ENCODE assay signal across 43 mouse cellular contexts in the genomic region with DNA sequence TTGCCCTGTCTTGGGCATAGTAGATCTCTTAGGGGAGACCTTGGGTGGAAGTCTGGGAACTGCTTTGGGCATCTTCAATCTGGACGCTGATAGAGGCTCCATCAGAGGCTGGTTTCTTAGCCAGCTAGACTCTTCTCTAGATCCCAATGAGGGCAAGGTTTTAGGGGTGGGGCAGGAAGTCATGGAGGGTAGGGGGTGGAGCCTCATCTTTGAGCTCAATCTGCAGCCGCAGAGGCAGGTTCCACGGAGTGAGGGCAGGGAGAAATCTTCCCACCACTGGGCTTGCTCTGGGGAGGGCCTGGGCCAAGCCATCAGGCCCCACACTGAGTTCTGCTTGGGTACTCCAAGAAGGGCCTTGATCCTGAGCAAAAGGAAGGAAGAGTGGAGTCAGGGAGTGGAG. TPM values are rescaled to one million over a fixed set of nuclear protein-coding genes. Genes with fewer than 3 reads are reported as not detected.
DNase-seq lines count a peak whose midpoint lies in the region; ATAC-seq and TF ChIP-seq lines count a peak whose summit lies in the region.
"Had no signal": no experiment of that assay in that cellular context is flagged by ENCODE, and none has a peak within 500 bp of the region (broad histone marks: within the 10 kb centered on the region; RNA-seq: fewer than 3 reads in every experiment).

No protein-coding gene starts in this region.

- H3K4me3 ChIP-seq in thymus, adult 2 months (ENCODE audit: control insufficient read depth, insufficient read depth, low read length) = no peak overlapping the region
- no peak overlapping the region for H3K4me3 ChIP-seq in embryonic facial prominence, embryonic 10.5 days
- H3K4me3 ChIP-seq in hindbrain, embryonic 14.5 days (replicated peaks; ENCODE audit: low read length) = no peak overlapping the region
- H3K4me3 ChIP-seq: embryonic facial prominence, embryonic 12.5 days; heart, embryonic 13.5 days; hindbrain, embryonic 15.5 days; kidney, embryonic 15.5 days; layer of hippocampus, adult 2 months; limb, embryonic 15.5 days; liver, embryonic 13.5 days; megakaryocyte, embryonic 14.5 days; midbrain, embryonic 12.5 days; myocyte; neural tube, embryonic 13.5 days had no signal

- no peak overlapping the region for H3K27ac ChIP-seq in thymus, adult 2 months (ENCODE audit: control insufficient read depth, insufficient read depth, low read length)
- peak overlapping the region; percentile 32; the same call in 1 of the 2 replicates for H3K27ac ChIP-seq in embryonic facial prominence, embryonic 10.5 days (replicated peaks)
- no peak overlapping the region for H3K27ac ChIP-seq in hindbrain, embryonic 14.5 days
- H3K27ac ChIP-seq: embryonic facial prominence, embryonic 12.5 days; heart, embryonic 13.5 days; hindbrain, embryonic 15.5 days; kidney, embryonic 15.5 days; layer of hippocampus, adult 2 months; limb, embryonic 15.5 days; liver, embryonic 13.5 days; midbrain, embryonic 12.5 days; neural tube, embryonic 13.5 days; stomach, postnatal 0 days had no signal

- WGBS in thymus, adult 2 months = 22% methylated on average over 3 of the region's 3 CpGs
- WGBS in embryonic facial prominence, embryonic 10.5 days = 69% methylated on average over 3 of the region's 3 CpGs
- 81% methylated on average over 3 of the region's 3 CpGs for WGBS in hindbrain, embryonic 14.5 days

- no peak for ATAC-seq in hindbrain, embryonic 14.5 days (ENCODE audit: low FRiP score)
- ATAC-seq: activated CD4-positive, CD25-positive, alpha-beta regulatory T cell, adult 4 months; forebrain, embryonic 16.5 days; lung, postnatal 0 days; Patski had no signal

- no peaks in the 10 kb centered on the region for H3K9me3 ChIP-seq in embryonic facial prominence, embryonic 10.5 days
- no peaks in the 10 kb centered on the region for H3K9me3 ChIP-seq in hindbrain, embryonic 14.5 days (ENCODE audit: control insufficient read depth, low read length)
- H3K9me3 ChIP-seq: embryonic facial prominence, embryonic 12.5 days; heart, embryonic 13.5 days; hindbrain, embryonic 15.5 days; kidney, embryonic 15.5 days; limb, embryonic 15.5 days; liver, embryonic 13.5 days; midbrain, embryonic 12.5 days; neural tube, embryonic 13.5 days had no signal

- TF ChIP-seq CTCF in thymus, adult 2 months (IDR thresholded peaks at IDR 0.05; ENCODE audit: borderline replicate concordance, control insufficient read depth, extremely low read depth, insufficient read depth, low read length, poor library complexity) = no peak

- H3K27me3 ChIP-seq in thymus, adult 2 months (ENCODE audit: control insufficient read depth, insufficient read depth, low read length) = no peaks in the 10 kb centered on the region
- peaks cover 27% of the 10 kb centered on the region for H3K27me3 ChIP-seq in embryonic facial prominence, embryonic 10.5 days (replicated peaks; ENCODE audit: low read depth, poor library complexity, severe bottlenecking)
- peaks cover 27% of the 10 kb centered on the region for H3K27me3 ChIP-seq in hindbrain, embryonic 14.5 days (ENCODE audit: control insufficient read depth, insufficient read depth, low read length)
- H3K27me3 ChIP-seq: embryonic facial prominence, embryonic 12.5 days; heart, embryonic 13.5 days; limb, embryonic 15.5 days; Patski had no signal

- peak; percentile 41 for DNase-seq in thymus, adult 2 months
- DNase-seq in thymus, adult 18-20 months = no peak
- no peak for DNase-seq in embryonic facial prominence, embryonic 10.5 days (ENCODE audit: low spot score)
- peak; percentile 29 to 32 for DNase-seq in thymus, postnatal 10 days (ENCODE audit: low spot score in 2 of 2)
- no peak for DNase-seq in gastrocnemius, adult 8-10 months (ENCODE audit: low spot score in 2 of 2)
- DNase-seq in hindbrain, embryonic 14.5 days (ENCODE audit: low spot score) = no peak
- DNase-seq in gastrocnemius, postnatal 36 days = no peak
- DNase-seq: adrenal gland, adult 2 months; cerebellum, adult 8-10 months; cerebellum, postnatal 36 days; gastrocnemius, postnatal 14 days; heart, adult 11 months; heart, postnatal 10 days; kidney, adult 18-20 months; kidney, postnatal 25 days; left cerebral cortex, postnatal 4 days; liver, embryonic 13.5 days; lung, adult 18-20 months; lung, postnatal 4 days; right cerebral cortex, postnatal 4 days had no signal

- intact Hi-C loops in gastrocnemius, postnatal 36 days (cut with DNase I) = no loop called here

- H3K4me1 ChIP-seq in thymus, adult 2 months (replicated peaks; ENCODE audit: control insufficient read depth, insufficient read depth, low read length) = peaks cover 31% of the 10 kb centered on the region
- H3K4me1 ChIP-seq in embryonic facial prominence, embryonic 10.5 days = peaks cover 46% of the 10 kb centered on the region
- peaks cover 4% of the 10 kb centered on the region; the same call in 1 of the 2 replicates for H3K4me1 ChIP-seq in hindbrain, embryonic 14.5 days (replicated peaks; ENCODE audit: control insufficient read depth, insufficient read depth, low read length)

- TF ChIP-seq POLR2A in thymus, adult 2 months (IDR thresholded peaks at IDR 0.05; ENCODE audit: control insufficient read depth, extremely low read depth, insufficient read depth, low read length, poor library complexity) = no peak

- H3K4me2 ChIP-seq in hindbrain, embryonic 14.5 days (replicated peaks) = no peak overlapping the region
- H3K4me2 ChIP-seq: embryonic facial prominence, embryonic 12.5 days; heart, embryonic 13.5 days; hindbrain, embryonic 15.5 days; kidney, embryonic 15.5 days; limb, embryonic 15.5 days; liver, embryonic 13.5 days; midbrain, embryonic 12.5 days; neural tube, embryonic 13.5 days had no signal

- no peak overlapping the region for H3K9ac ChIP-seq in hindbrain, embryonic 14.5 days
- H3K9ac ChIP-seq: embryonic facial prominence, embryonic 12.5 days; heart, embryonic 13.5 days; hindbrain, embryonic 15.5 days; kidney, embryonic 15.5 days; limb, embryonic 15.5 days; liver, embryonic 13.5 days; midbrain, embryonic 12.5 days; neural tube, embryonic 13.5 days had no signal

- H3K36me3 ChIP-seq in thymus, adult 2 months (ENCODE audit: control insufficient read depth, insufficient read depth, low read length) = no peaks in the 10 kb centered on the region
- H3K36me3 ChIP-seq in embryonic facial prominence, embryonic 10.5 days (replicated peaks) = no peaks in the 10 kb centered on the region
- H3K36me3 ChIP-seq in hindbrain, embryonic 14.5 days (replicated peaks; ENCODE audit: control insufficient read depth, insufficient read depth) = no peaks in the 10 kb centered on the region
- H3K36me3 ChIP-seq: embryonic facial prominence, embryonic 12.5 days; heart, embryonic 13.5 days; hindbrain, embryonic 15.5 days; kidney, embryonic 15.5 days; limb, embryonic 15.5 days; liver, embryonic 13.5 days; midbrain, embryonic 12.5 days; neural tube, embryonic 13.5 days had no signal

RNA-seq across cellular contexts. Expression of a gene that starts 1.2 kb away (rescaled TPM):
- not detected in 2 replicates for polyA plus RNA-seq in thymus, adult 2 months (2012; rRNA removed)
- not detected in 2 replicates for polyA plus RNA-seq in embryonic facial prominence, embryonic 10.5 days (2016; fragmentation: Nextera tagmentation; extraction: Ambion mirVana)
- total RNA-seq in gastrocnemius, adult 8-10 months (2022) = not detected
- not detected in 2 replicates for polyA plus RNA-seq in hindbrain, embryonic 14.5 days (2014; fragmentation: Nextera tagmentation; extraction: Ambion mirVana)
- total RNA-seq in gastrocnemius, postnatal 36 days (2021) = not detected
- total RNA-seq: adrenal gland, adult 2 months; CH12.LX; gastrocnemius, postnatal 14 days; heart, postnatal 10 days; hematopoietic stem cell, adult 5-6 weeks; layer of hippocampus, adult 2 months; layer of hippocampus, postnatal 25 days; left cerebral cortex, postnatal 4 days; MEL; midbrain, postnatal 0 days had no signal
- polyA plus RNA-seq: activated CD4-positive, CD25-positive, alpha-beta regulatory T cell, adult 4 months; adrenal gland, adult 2 months; embryonic facial prominence, embryonic 12.5 days; forebrain, embryonic 16.5 days; heart, embryonic 13.5 days; hindbrain, embryonic 15.5 days; intestine, embryonic 14.5 days; kidney, embryonic 15.5 days; limb, embryonic 15.5 days; liver, embryonic 13.5 days; lung, postnatal 0 days; midbrain, embryonic 12.5 days; midbrain, postnatal 0 days; myocyte; neural tube, embryonic 13.5 days; Patski; spleen, adult 2 months; stomach, postnatal 0 days had no signal

RNA-seq across cellular contexts. Expression of a gene that starts 52.2 kb away (rescaled TPM):
- polyA plus RNA-seq in thymus, adult 2 months (2012; rRNA removed) = 0.12 TPM in 1 of 2 replicates, not detected in the other
- polyA plus RNA-seq in embryonic facial prominence, embryonic 10.5 days (2016; fragmentation: Nextera tagmentation; extraction: Ambion mirVana) = not detected in 2 replicates
- total RNA-seq in gastrocnemius, adult 8-10 months (2022) = not detected
- polyA plus RNA-seq in hindbrain, embryonic 14.5 days (2014; fragmentation: Nextera tagmentation; extraction: Ambion mirVana) = 0.18 TPM in 1 of 2 replicates, not detected in the other
- not detected for total RNA-seq in gastrocnemius, postnatal 36 days (2021)
- total RNA-seq: adrenal gland, adult 2 months; adrenal gland, postnatal 4 days; CH12.LX; gastrocnemius, postnatal 14 days; heart, postnatal 10 days; hematopoietic stem cell, adult 5-6 weeks; layer of hippocampus, adult 2 months; layer of hippocampus, postnatal 25 days; left cerebral cortex, postnatal 4 days; MEL; midbrain, postnatal 0 days had no signal
- polyA plus RNA-seq: activated CD4-positive, CD25-positive, alpha-beta regulatory T cell, adult 4 months; adrenal gland, adult 2 months; embryonic facial prominence, embryonic 12.5 days; forebrain, embryonic 16.5 days; heart, embryonic 13.5 days; hindbrain, embryonic 15.5 days; intestine, embryonic 14.5 days; kidney, embryonic 15.5 days; limb, embryonic 15.5 days; liver, embryonic 13.5 days; lung, postnatal 0 days; midbrain, embryonic 12.5 days; midbrain, postnatal 0 days; myocyte; neural tube, embryonic 13.5 days; Patski; spleen, adult 2 months; stomach, postnatal 0 days had no signal

Comparison
In these comparisons a context has a peak if more than half of its experiments do, and no peak if none do; other contexts are left out.
1. DNase-seq: peak in thymus, adult 2 months (single experiment) and thymus, postnatal 10 days (2 of 2); none in thymus, adult 18-20 months (0 of 2), embryonic facial prominence, embryonic 10.5 days (single experiment), gastrocnemius, adult 8-10 months (0 of 2), hindbrain, embryonic 14.5 days (single experiment) and gastrocnemius, postnatal 36 days (0 of 2).